Mouse (Mus musculus): ENCODE results near the gene Krtap12-1.

- TF ChIP-seq MAFK (IDR thresholded peaks at IDR 0.05; ENCODE audit: borderline replicate concordance, low read depth, low read length), result no peak
- no peak for TF ChIP-seq TBP (IDR thresholded peaks at IDR 0.05; ENCODE audit: low read depth, low read length)
- TF ChIP-seq POLR2A (IDR thresholded peaks at IDR 0.05; ENCODE audit: control insufficient read depth in 1 of 2, insufficient read depth in 1 of 2, low read depth in 1 of 2, low read length in 2 of 2, poor library complexity in 1 of 2), result no peak
- no peak for TF ChIP-seq CTCF (IDR thresholded peaks at IDR 0.05 in 2 of 3, conservative IDR thresholded peaks at IDR 0.05 in 1 of 3; ENCODE audit: control insufficient read depth in 1 of 3, insufficient read depth in 1 of 3, low read depth in 2 of 3, low read length in 3 of 3, poor library complexity in 1 of 3, severe bottlenecking in 1 of 3)
- TF ChIP-seq RAD21 (IDR thresholded peaks at IDR 0.05; ENCODE audit: low read depth, low read length), result no peak
- no peak for TF ChIP-seq MAX (IDR thresholded peaks at IDR 0.05; ENCODE audit: low read length)
- no peak for TF ChIP-seq BHLHE40 (IDR thresholded peaks at IDR 0.05; ENCODE audit: borderline replicate concordance, low read depth, low read length)
Observed at GRCm38 (mm10) chr10:77682994-77683393, 37.4 kb upstream of the Krtap12-1 start.
